Mouse (Mus musculus) heart, embryonic 10.5 days (tissue): ENCODE measurements around the gene Ermard. TPM values are rescaled to one million over a fixed set of nuclear protein-coding genes. Genes with fewer than 3 reads are reported as not detected.
A peak's percentile ranks its signal among the peaks of the same experiment; 100 is the strongest.
"Not testable (repeated sequence)": the region's sequence is repeated elsewhere in the genome, so short reads cannot be mapped to it uniquely, and the experiment has no call there.

Experiments used
- DNase-seq: peaks from one replicate; pipeline ENCODE4 v3.0.0-alpha.2; 2017; ENCODE audit warnings: low spot score
- H3K27ac ChIP-seq: fragments of 300-500 bp; sonication (generic); 2 replicates; pipeline ENCODE4 v1.5.1; 2016; ENCODE audit warnings: mild to moderate bottlenecking
- H3K27me3 ChIP-seq: fragments of 300-500 bp; sonication (generic); 2 replicates; pipeline ENCODE4 v1.6.1; 2016; ENCODE audit warnings: mild to moderate bottlenecking; ENCODE audit not compliant: poor library complexity, insufficient read depth, severe bottlenecking
- H3K36me3 ChIP-seq: fragments of 300-500 bp; sonication (generic); 2 replicates; pipeline ENCODE4 v1.6.1; 2016; ENCODE audit warnings: mild to moderate bottlenecking, moderate library complexity
- H3K4me1 ChIP-seq: fragments of 300-500 bp; sonication (generic); 2 replicates; pipeline ENCODE4 v1.6.1; 2016; ENCODE audit warnings: mild to moderate bottlenecking
- H3K4me3 ChIP-seq: fragments of 300-500 bp; sonication (generic); 2 replicates; pipeline ENCODE4 v1.5.1; 2016; ENCODE audit warnings: mild to moderate bottlenecking, moderate library complexity
- H3K9me3 ChIP-seq: fragments of 300-500 bp; sonication (generic); 2 replicates; pipeline ENCODE4 v1.6.1; 2016; ENCODE audit warnings: mild to moderate bottlenecking, moderate library complexity
- WGBS: fragments of 180-500 bp; shearing (Covaris S2); methylation state at CpG from one replicate; pipeline ENCODE4 v1.1.7; 2016; 5-methylcytosine and 5-hydroxymethylcytosine counted together
- polyA plus RNA-seq: library from polyadenylated mRNA; unstranded; fragments of >200 nt; fragmentation: Nextera tagmentation; extraction: Ambion mirVana; gene quantifications from 2 replicates; pipeline ENCODE4 v1.2.1, GENCODE M21; 2016

Ermard gene
- polyA plus RNA-seq, 1 experiment from 2014 or later = 80.2 TPM

DNA sequence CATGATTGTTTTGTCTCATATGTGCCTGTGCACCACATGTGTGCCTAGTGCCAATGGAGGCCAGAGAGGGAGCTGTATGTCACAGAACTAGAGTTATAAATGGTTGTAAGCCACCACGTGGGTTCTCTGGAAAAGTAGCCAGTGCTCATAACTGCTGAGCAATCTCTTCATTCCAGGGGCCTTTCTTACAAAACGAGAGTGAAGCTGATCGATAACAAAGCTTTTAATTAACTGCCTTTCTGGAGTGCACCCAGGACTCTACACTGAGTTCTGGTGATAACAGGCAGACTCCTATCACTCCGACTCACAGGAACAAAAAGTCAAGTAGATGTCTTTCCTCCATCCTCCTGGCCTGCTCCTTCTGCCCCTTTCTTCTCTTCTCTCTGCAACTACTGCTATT lies 9.6 kb upstream of the Ermard start:
- not testable (repeated sequence) for H3K27me3 ChIP-seq, DNase-seq, H3K4me1 ChIP-seq, H3K36me3 ChIP-seq, H3K9me3 ChIP-seq, H3K27ac ChIP-seq, H3K4me3 ChIP-seq
- no CpG with 5 or more reads among the region's 4 CpGs for WGBS

- not testable (repeated sequence) for H3K36me3 ChIP-seq, DNase-seq, H3K9me3 ChIP-seq, H3K27me3 ChIP-seq, H3K4me1 ChIP-seq, H3K27ac ChIP-seq, H3K4me3 ChIP-seq
- no CpG with 5 or more reads among the region's 3 CpGs for WGBS
Observed at GRCm38 (mm10) chr17:15040455-15040854, 553 bp upstream of the Ermard start.

DNA sequence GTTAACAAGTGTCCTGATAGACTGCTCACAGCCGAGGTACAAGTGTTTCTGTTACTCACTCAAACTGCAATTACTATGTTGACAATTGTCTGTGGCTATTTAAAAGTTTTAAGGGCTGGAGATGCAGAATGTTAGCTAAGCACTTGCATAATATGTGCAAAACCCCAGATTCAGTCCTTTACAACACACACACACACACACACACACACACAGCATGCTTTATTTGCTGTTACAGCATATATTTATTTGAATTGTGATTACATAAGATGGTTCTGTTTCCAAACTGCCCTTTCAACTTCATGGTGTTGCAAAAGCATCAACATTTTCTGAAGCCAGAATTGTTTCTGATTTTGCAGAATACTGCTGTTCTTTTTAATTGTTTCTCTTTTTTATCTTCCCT lies 9.3 kb downstream of the Ermard start:
- DNase-seq, H3K4me1 ChIP-seq, H3K27ac ChIP-seq, H3K27me3 ChIP-seq, H3K36me3 ChIP-seq, H3K4me3 ChIP-seq, H3K9me3 ChIP-seq: not testable (repeated sequence)
- WGBS = no CpG with 5 or more reads among the region's 1 CpGs

DNA sequence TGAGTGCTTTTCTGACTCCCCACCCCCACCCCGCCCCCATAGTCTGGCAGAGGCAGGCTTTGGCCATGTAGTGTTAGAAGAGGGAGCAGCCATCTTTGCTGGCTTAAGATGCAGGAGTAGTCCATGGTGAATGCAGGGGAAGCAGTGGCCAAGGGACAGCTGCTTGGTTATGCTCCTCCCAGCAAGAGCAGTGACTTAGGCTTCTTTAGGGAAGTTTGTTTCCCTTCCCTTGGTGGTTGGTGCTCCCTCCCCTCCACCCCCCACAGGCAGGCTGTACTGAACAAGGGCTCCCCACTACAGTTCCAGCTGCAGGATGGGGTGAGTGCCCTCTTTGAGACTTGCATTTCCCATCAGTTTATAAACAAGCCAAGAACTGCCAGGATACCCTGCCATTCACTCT lies 11.8 kb downstream of the Ermard start:
- WGBS = 72% methylated on average over 1 of the region's 1 CpGs
- peak; percentile 11 for DNase-seq

GRCm38 (mm10) chr17:15053183-15053828 lies 12.3 kb downstream of the Ermard start:
- H3K9me3 ChIP-seq, H3K36me3 ChIP-seq, H3K27me3 ChIP-seq, H3K4me3 ChIP-seq, DNase-seq, H3K4me1 ChIP-seq, H3K27ac ChIP-seq: not testable (repeated sequence)
- WGBS = 95% methylated on average over 6 of the region's 8 CpGs

More for the DNA sequence above, 11.8 kb downstream of the Ermard start:
- not testable (repeated sequence) for H3K4me1 ChIP-seq, H3K9me3 ChIP-seq, H3K36me3 ChIP-seq, H3K4me3 ChIP-seq, H3K27me3 ChIP-seq, H3K27ac ChIP-seq

DNA sequence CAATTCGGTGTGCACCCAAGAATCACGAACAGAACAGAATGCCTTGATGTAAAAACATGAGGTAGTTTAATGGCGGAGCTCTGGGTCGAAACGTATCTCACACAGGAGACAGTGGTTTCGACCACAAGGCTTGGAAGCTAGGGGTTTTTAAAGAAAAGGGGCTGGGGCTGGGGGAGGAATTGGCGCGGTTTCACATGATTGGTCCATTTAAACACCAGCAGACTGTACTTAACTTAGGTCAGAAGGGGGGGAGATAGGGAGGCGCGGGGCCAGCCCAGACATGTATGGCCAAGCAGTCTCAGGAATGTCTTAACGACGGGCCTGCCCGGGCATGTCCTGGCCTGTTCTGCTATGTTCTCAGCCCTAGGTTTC lies 12.8 kb downstream of the Ermard start:
- not testable (repeated sequence) for H3K27me3 ChIP-seq, H3K9me3 ChIP-seq, H3K27ac ChIP-seq, H3K36me3 ChIP-seq, H3K4me3 ChIP-seq, DNase-seq
- peaks cover 13% of the 10 kb centered on the region for H3K4me1 ChIP-seq
- whole genome bisulfite sequencing = 88% methylated on average over 12 of the region's 13 CpGs

- Histone ChIP-seq H3K27me3 (peaks cover 7% of the 10 kb centered on the region; the same call in 1 of the 2 replicates), H3K4me3 (no peak overlapping the region), H3K36me3 (peaks cover 17% of the 10 kb centered on the region), H3K9me3 (no peaks in the 10 kb centered on the region), H3K4me1 (peaks cover 15% of the 10 kb centered on the region), H3K27ac (no peak overlapping the region)
- WGBS = 85% methylated on average over 4 of the region's 4 CpGs
- peak; percentile 61 for DNase-seq
Observed at GRCm38 (mm10) chr17:15055925-15056324, 14.9 kb downstream of the Ermard start.

DNA sequence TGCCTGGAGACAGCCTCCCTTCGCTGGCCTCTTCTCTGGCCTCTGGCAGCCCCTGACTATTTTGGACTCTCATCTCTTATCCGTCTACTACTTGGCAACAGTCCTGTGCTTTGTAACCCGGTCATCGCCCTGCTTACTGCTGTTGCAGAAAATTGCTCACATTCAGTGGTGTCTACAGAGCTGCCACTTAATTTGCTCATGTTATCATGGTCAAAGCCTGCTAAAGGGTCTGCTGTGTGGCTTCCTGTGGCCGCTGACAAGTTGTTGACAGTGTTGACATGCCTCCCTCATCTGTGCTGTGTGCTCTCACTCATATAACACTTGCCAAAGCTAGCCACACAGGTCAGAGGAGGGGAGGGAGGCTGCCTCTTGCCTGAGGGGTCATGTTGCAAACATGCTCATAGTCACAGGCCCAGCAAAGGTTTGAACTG lies 17.2 kb downstream of the Ermard start:
- H3K27ac ChIP-seq = peak overlapping the region; percentile 43; the same call in 1 of the 2 replicates
- peak; percentile 89 for DNase-seq
- WGBS = 44% methylated on average over 5 of the region's 5 CpGs
- H3K36me3 ChIP-seq = peaks cover 27% of the 10 kb centered on the region
- H3K4me1 ChIP-seq = peaks cover 15% of the 10 kb centered on the region
- peaks cover 20% of the 10 kb centered on the region; the same call in 1 of the 2 replicates for H3K27me3 ChIP-seq
- H3K4me3 ChIP-seq = no peak overlapping the region
- H3K9me3 ChIP-seq = no peaks in the 10 kb centered on the region

- Histone ChIP-seq H3K36me3 (peaks cover 27% of the 10 kb centered on the region), H3K9me3 (no peaks in the 10 kb centered on the region), H3K27ac (no peak overlapping the region), H3K4me3 (no peak overlapping the region), H3K4me1 (peaks cover 15% of the 10 kb centered on the region), H3K27me3 (peaks cover 20% of the 10 kb centered on the region; the same call in 1 of the 2 replicates)
- WGBS = 93% methylated on average over 14 of the region's 14 CpGs
- peak; percentile 36 for DNase-seq
Observed at GRCm38 (mm10) chr17:15059646-15060045, 18.6 kb downstream of the Ermard start.

DNA sequence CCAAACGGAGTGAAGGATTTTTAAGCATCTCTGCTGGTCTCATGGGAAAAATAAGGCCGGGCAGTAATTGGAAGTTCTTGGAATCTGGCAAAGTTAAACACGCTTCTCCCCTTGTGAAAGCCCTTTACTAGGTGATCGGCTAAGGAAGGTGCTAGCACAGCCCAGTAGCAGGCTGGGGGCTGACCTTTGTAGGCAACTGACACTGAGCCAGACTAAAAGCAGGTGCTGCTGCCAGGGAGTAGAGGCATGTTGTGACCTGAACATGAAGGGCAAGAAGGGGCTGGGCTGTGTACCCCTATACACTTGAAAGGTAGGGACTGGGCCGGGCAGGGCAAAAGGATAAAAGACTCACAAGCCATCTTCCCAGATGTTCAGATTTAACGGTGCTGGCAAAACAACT lies 19.3 kb downstream of the Ermard start:
- Histone ChIP-seq H3K36me3 (peaks cover 24% of the 10 kb centered on the region), H3K27me3 (peaks cover 20% of the 10 kb centered on the region; the same call in 1 of the 2 replicates), H3K9me3 (no peaks in the 10 kb centered on the region), H3K4me3 (no peak overlapping the region), H3K4me1 (peaks cover 15% of the 10 kb centered on the region), H3K27ac (no peak overlapping the region)
- peak; percentile 67 for DNase-seq
- 90% methylated on average over 6 of the region's 6 CpGs for WGBS

GRCm38 (mm10) chr17:15065391-15066024 lies 24.5 kb downstream of the Ermard start:
- peak; percentile 82 for DNase-seq
- H3K9me3 ChIP-seq = no peaks in the 10 kb centered on the region
- H3K27ac ChIP-seq = no peak overlapping the region
- H3K4me3 ChIP-seq = no peak overlapping the region
- peaks cover 30% of the 10 kb centered on the region for H3K4me1 ChIP-seq
- WGBS = 41% methylated on average over 13 of the region's 13 CpGs
- H3K27me3 ChIP-seq = peaks cover 13% of the 10 kb centered on the region; the same call in 1 of the 2 replicates
- H3K36me3 ChIP-seq = peaks cover 11% of the 10 kb centered on the region

DNA sequence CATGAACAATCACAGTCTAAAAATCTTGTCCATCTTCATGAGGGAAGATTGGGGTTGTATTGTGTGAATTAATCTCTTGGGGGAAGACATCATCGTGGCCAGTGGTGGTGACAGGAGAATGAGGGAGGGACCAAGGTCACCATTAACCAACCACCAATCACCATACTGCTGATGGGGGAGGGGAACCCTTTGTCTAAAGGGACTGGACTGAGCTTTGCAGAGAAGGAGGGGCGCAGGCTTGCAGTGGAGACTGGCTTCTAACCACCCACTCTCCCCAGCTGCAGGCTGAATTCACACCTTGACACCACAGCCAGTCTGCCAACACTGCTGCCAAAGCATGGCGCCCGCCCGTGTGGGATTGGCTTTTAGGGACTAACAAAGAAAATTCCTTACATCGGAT lies 25.1 kb downstream of the Ermard start:
- H3K27me3 ChIP-seq = peaks cover 13% of the 10 kb centered on the region; the same call in 1 of the 2 replicates
- peaks cover 8% of the 10 kb centered on the region for H3K36me3 ChIP-seq
- peaks cover 30% of the 10 kb centered on the region for H3K4me1 ChIP-seq
- DNase-seq = peak; percentile 75
- WGBS = 40% methylated on average over 6 of the region's 6 CpGs
- no peaks in the 10 kb centered on the region for H3K9me3 ChIP-seq
- no peak overlapping the region for H3K4me3 ChIP-seq
- H3K27ac ChIP-seq = no peak overlapping the region

GRCm38 (mm10) chr17:15066911-15067310 lies 25.9 kb downstream of the Ermard start:
- no peak overlapping the region for H3K4me3 ChIP-seq
- H3K27me3 ChIP-seq = peaks cover 10% of the 10 kb centered on the region; the same call in 1 of the 2 replicates
- 44% methylated on average over 1 of the region's 1 CpGs for WGBS
- no peaks in the 10 kb centered on the region for H3K9me3 ChIP-seq
- H3K4me1 ChIP-seq = peaks cover 30% of the 10 kb centered on the region
- H3K36me3 ChIP-seq = peaks cover 5% of the 10 kb centered on the region
- H3K27ac ChIP-seq = no peak overlapping the region
- DNase-seq = peak; percentile 76
